In genomic region chr4:139310899-139311701, GRCm38 (mm10) we compare ENCODE assay signal across 8 mouse cellular contexts. TPM values are rescaled to one million over a fixed set of nuclear protein-coding genes. Genes with fewer than 3 reads are reported as not detected.
DNase-seq lines count a peak whose midpoint lies in the region; ATAC-seq lines count a peak whose summit lies in the region.

No protein-coding gene starts in this region.

- ATAC-seq in intestine, embryonic 15.5 days: peak; percentile 75
- ATAC-seq in megakaryocyte-erythroid progenitor cell, adult 5-6 weeks (replicated peaks; ENCODE audit: low FRiP score, low TSS enrichment, poor library complexity, severe bottlenecking): 0 out of 2 replicates have a peak, but pooled peaks have one; percentile 5

- peak overlapping the region; percentile 88 for H3K4me2 ChIP-seq in intestine, embryonic 15.5 days (replicated peaks)

- DNase-seq in cerebellum, adult 11-12 months: peak; percentile 33
- no peak for DNase-seq in cerebellum, postnatal 36 days
- peak; percentile 63 for DNase-seq in thymus, postnatal 4 days
- no peak for DNase-seq in thymus, postnatal 36 days
- no peak for DNase-seq in layer of hippocampus, adult 11-12 months (ENCODE audit: low spot score)
- DNase-seq in c-Kit-positive CD71-positive TER-119-positive erythroid progenitor cells, embryonic 14.5 days (ENCODE audit: low spot score): no peak

- peak overlapping the region; percentile 97 for H3K9ac ChIP-seq in intestine, embryonic 15.5 days

- peak overlapping the region; percentile 92 for H3K27ac ChIP-seq in intestine, embryonic 15.5 days

- peak overlapping the region; percentile 91 for H3K4me3 ChIP-seq in intestine, embryonic 15.5 days (replicated peaks)

- H3K4me1 ChIP-seq in intestine, embryonic 15.5 days (replicated peaks): peaks cover 17% of the 10 kb centered on the region; the same call in 1 of the 2 replicates

- under 1% methylated on average over 53 of the region's 53 CpGs for WGBS in intestine, embryonic 15.5 days

- no peaks in the 10 kb centered on the region for H3K27me3 ChIP-seq in intestine, embryonic 15.5 days (replicated peaks)

- no peaks in the 10 kb centered on the region for H3K9me3 ChIP-seq in intestine, embryonic 15.5 days

- H3K36me3 ChIP-seq in intestine, embryonic 15.5 days: 0 out of 2 replicates have a peak, but pooled peaks cover 9% of the 10 kb centered on the region

RNA-seq across cellular contexts. Expression of gene Akr7a5, which starts 0.6 kb away (rescaled TPM):
- polyA plus RNA-seq in intestine, embryonic 15.5 days (2015; fragmentation: Nextera tagmentation; extraction: Ambion mirVana): 170 and 186 TPM in 2 replicates
- 32.1 and 33.8 TPM in 2 replicates for total RNA-seq in megakaryocyte-erythroid progenitor cell, adult 5-6 weeks (2014; fragmentation: Nextera tagmentation)
- 8.8 and 14.8 TPM in 2 replicates for total RNA-seq in megakaryocyte-erythroid progenitor cell, adult 5-6 weeks (2017)

RNA-seq across cellular contexts. Expression of gene Pqlc2, which starts 0.6 kb away (rescaled TPM):
- polyA plus RNA-seq in intestine, embryonic 15.5 days (2015; fragmentation: Nextera tagmentation; extraction: Ambion mirVana): 19.3 and 23.3 TPM in 2 replicates
- 2.3 and 3.1 TPM in 2 replicates for total RNA-seq in megakaryocyte-erythroid progenitor cell, adult 5-6 weeks (2014; fragmentation: Nextera tagmentation)
- total RNA-seq in megakaryocyte-erythroid progenitor cell, adult 5-6 weeks (2017): 4.0 and 6.6 TPM in 2 replicates

RNA-seq across cellular contexts. Expression of gene Mrto4, which starts 41.3 kb away (rescaled TPM):
- polyA plus RNA-seq in intestine, embryonic 15.5 days (2015; fragmentation: Nextera tagmentation; extraction: Ambion mirVana): 119 and 122 TPM in 2 replicates
- total RNA-seq in megakaryocyte-erythroid progenitor cell, adult 5-6 weeks (2014; fragmentation: Nextera tagmentation): 200 and 273 TPM in 2 replicates
- total RNA-seq in megakaryocyte-erythroid progenitor cell, adult 5-6 weeks (2017): 118 and 136 TPM in 2 replicates

RNA-seq across cellular contexts. Expression of gene Emc1, which starts 41.3 kb away (rescaled TPM):
- 21.2 TPM in 2 replicates for polyA plus RNA-seq in intestine, embryonic 15.5 days (2015; fragmentation: Nextera tagmentation; extraction: Ambion mirVana)
- 30.4 and 34.5 TPM in 2 replicates for total RNA-seq in megakaryocyte-erythroid progenitor cell, adult 5-6 weeks (2014; fragmentation: Nextera tagmentation)
- total RNA-seq in megakaryocyte-erythroid progenitor cell, adult 5-6 weeks (2017): 23.9 and 55.9 TPM in 2 replicates

RNA-seq across cellular contexts. Expression of gene Ubr4, which starts 41.3 kb away (rescaled TPM):
- polyA plus RNA-seq in intestine, embryonic 15.5 days (2015; fragmentation: Nextera tagmentation; extraction: Ambion mirVana): 52.7 and 59.0 TPM in 2 replicates
- total RNA-seq in megakaryocyte-erythroid progenitor cell, adult 5-6 weeks (2014; fragmentation: Nextera tagmentation): 164 and 201 TPM in 2 replicates
- 78.1 and 79.4 TPM in 2 replicates for total RNA-seq in megakaryocyte-erythroid progenitor cell, adult 5-6 weeks (2017)

Comparison
In these comparisons a context has a peak if more than half of its experiments do, and no peak if none do; other contexts are left out.
1. DNase-seq: peak in cerebellum, adult 11-12 months (single experiment) and thymus, postnatal 4 days (single experiment); none in cerebellum, postnatal 36 days (0 of 2), thymus, postnatal 36 days (0 of 2), layer of hippocampus, adult 11-12 months (single experiment) and c-Kit-positive CD71-positive TER-119-positive erythroid progenitor cells, embryonic 14.5 days (single experiment).